Mouse (Mus musculus) brain, embryonic 14.5 days (tissue): ENCODE measurements at regions not wholly inside any gene's neighbourhood (a gene's known extent, or its start where the extent isn't known, plus 50 kb on each side); places are given as distances from the start of the nearest gene placed in this dataset.

Experiments used
- DNase-seq: peaks from one replicate; pipeline ENCODE4 v3.0.0-alpha.2; 2011; ENCODE audit warnings: low read depth
- CTCF ChIP-seq: fragments of 200-500 bp; IDR thresholded peaks from 2 replicates; pipeline ENCODE4 v1.5.1; 2012; ENCODE audit warnings: inconsistent platforms, mild to moderate bottlenecking, moderate library complexity, borderline replicate concordance; ENCODE audit not compliant: insufficient read depth, insufficient read length; ENCODE audit errors: extremely low read depth
- POLR2A ChIP-seq: fragments of 200-500 bp; IDR thresholded peaks from 2 replicates; pipeline ENCODE4 v1.6.1; 2012; ENCODE audit warnings: mild to moderate bottlenecking, inconsistent platforms, borderline replicate concordance; ENCODE audit not compliant: poor library complexity, insufficient read depth, insufficient read length, severe bottlenecking; ENCODE audit errors: extremely low read depth

DNA sequence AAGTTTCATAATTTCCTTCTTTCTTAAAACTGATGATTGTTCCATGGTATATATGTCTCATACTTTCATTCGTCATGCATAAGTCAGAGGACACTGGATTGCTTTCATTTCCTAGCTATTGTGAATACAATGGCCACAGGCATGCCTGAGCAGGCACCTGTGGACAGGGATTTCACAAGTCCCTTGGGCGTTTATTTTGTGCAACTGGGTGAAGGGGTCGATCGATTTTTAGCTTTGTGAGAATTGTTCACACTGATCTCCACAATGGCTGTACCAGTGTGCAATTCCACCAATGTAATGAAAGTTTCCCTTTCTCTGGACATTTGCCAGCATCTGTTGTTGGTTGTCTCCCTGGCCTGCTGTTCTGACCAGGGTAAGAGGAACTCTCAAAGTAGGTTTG, 405.2 kb upstream of the Hs6st1 start:
- no peak for DNase-seq
- TF ChIP-seq POLR2A (no peak), CTCF (no peak)

DNA sequence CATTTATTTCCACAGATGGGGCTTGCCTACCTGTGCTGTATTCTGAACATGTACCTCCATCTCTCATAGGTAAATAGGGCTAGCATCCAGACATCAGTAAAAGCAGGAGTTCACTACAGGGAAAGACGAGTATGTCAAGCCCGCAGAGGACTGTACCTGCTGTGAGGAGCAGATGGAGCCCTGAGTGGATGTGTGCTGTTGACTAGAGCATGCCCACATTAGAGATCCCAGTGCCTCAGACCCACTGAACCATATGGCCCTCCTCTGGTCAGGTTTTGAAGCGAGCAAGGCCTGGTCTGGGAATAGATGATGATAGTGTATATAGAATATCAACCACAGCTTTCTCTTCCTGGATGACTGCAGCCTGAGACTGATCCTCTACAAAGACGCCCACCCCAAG, 394.7 kb upstream of the Hs6st1 start:
- DNase-seq: no peak
- TF ChIP-seq POLR2A: no peak

GRCm38 (mm10) chr1:35673992-35674391, 394.2 kb upstream of the Hs6st1 start:
- DNase-seq: no peak
- TF ChIP-seq POLR2A (no peak), CTCF (no peak)

DNA sequence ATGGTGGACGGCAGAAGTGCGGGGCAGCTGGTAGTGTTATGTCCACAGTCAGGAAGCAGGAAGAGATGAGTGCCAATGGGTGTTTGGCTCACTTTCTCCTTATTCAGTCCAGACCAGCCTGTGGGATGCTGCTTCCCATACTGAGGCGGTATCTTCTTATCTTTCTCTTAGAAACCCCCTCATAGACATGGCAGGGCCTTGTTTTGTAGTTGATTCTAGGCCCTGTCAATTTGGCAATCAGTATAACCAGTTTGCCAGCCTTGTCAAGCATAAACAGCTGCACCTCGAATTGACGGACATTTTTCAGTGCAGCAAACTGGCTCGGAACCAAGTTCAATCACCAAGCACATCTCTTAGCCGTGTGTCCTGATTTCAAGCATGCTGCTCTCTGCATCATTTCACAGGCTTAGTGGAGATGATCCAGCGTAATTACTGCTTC, 385.7 kb upstream of the Hs6st1 start:
- peak; percentile 83 for DNase-seq
- TF ChIP-seq CTCF (no peak), POLR2A (no peak)

DNA sequence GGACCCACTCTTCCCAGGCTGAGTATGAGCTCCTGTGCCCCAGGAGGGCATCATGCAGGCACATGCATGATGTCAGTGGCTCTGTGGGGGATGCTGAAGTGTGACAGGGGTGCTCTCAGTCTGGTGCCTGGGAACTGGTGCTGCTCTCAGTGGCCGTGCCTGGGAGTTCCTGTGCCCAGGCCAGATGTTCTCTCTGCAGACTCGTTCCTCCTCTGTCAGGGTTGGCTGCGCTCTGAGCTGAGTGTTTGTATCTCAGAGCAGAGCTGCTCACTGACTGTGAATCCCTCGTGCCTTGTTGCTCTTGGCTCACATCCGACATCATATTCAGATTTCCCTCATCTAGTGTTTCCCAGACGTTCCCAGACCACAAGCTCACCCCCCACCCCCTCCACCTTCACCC, 382.5 kb upstream of the Hs6st1 start:
- DNase-seq: peak; percentile 37
- no peak for TF ChIP-seq CTCF
- TF ChIP-seq POLR2A: no peak

DNA sequence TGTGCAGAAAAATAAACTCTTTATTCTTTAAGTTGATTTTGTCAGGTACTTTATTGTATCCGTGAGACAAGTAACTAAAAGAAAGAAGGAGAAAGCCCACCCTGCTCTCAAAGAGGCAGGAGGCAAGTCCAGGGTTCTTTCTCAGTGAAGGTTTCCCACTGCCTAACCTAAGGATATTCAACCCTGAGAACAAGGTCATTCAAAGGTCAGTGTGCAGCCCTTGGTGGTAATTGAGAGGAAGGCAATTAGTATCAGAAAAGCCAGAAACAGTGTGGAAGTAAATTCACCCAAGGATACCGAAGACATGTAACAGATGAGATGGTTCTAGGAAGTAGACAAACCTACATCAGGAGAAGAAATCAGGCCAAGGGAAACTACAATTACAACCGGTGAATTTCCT, 373.9 kb upstream of the Hs6st1 start:
- TF ChIP-seq CTCF (no peak), POLR2A (no peak)
- DNase-seq: peak; percentile 34

DNA sequence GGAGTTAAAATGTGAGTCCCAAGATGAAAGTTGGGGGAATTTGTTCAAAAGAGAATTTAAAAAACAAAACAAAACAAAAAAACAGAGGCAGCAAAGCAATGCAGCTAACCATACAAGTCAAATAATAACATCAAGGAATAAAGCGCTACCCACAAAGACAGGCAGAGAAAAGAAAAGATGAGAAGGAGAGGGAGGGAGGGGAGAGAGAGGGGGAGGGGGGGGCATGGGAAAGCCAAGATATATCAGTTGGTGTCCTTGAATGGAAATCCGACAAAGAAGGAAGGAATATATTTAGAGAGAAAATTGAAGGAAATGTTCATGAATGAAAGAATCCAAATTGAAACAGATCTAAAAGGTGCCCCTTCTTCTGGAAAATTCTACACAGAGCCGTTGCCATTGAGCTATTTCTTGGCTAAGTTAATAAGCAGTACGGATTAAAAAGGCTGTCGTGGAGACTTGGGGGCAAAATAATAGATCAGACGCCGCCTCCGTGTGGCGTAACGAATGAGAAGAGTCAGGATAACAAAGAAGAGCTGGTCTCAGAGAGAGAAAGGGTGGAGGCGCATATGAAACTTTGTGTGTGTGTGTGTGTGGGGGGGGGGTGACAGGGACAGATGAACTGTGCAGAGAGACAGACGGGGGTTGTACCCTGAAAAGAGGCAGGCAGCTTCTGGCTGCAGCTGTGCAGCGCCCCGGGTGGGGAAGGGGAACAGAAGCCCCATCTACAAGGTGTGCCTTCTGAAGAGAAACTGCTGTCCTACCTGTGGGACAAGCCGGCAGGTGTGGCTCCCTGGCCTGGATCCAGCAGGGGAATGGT, 373.2 kb upstream of the Hs6st1 start:
- TF ChIP-seq CTCF (no peak), POLR2A (no peak)
- DNase-seq: peak; percentile 91

DNA sequence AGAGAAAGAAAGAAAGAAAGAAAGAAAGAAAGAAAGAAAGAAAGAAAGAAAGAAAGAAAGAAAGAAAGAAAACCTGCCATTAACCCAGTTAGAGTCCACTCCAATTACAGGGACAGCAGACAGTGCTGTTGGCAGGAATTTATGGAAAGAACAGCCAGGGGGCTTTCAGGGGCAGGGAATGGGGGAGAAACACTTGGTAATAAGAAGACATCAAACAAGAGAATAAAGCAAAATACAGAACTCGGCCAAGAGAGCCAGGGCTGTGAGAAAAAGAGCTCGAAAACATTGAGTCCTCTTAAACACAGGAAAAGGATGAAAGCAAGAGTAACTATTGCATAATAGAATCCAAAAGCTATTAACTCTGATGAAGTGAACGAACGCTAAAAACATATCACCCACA, 371.0 kb upstream of the Hs6st1 start:
- DNase-seq: peak; percentile 86
- TF ChIP-seq CTCF (no peak), POLR2A (no peak)

- DNase-seq: peak; percentile 77
- TF ChIP-seq CTCF: no peak
- no peak for TF ChIP-seq POLR2A
These were observed 370.2 kb upstream of the Hs6st1 start for GRCm38 (mm10) chr1:35697834-35698500.

DNA sequence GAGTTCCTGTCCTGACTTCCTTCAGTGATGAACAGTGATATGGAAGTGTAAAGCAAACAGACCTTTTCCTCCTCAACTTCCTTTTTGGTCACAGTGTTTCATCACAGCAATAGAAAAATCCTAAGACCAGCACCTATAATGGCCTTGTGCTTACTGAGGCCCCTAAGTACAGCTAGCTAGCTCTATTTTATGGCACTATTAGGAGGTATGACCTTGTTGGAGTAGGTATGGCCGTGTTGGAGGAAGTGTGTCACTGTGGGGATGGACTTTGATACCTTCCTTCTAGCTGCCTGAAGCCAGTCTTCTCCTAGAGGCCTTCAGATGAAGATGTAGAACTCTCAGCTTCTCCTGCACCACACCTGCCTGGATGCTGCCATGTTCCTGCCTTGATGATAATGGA, 365.6 kb upstream of the Hs6st1 start:
- DNase-seq: no peak
- TF ChIP-seq CTCF (no peak), POLR2A (no peak)

GRCm38 (mm10) chr1:35706336-35706735, 361.9 kb upstream of the Hs6st1 start:
- no peak for TF ChIP-seq CTCF
- TF ChIP-seq POLR2A: no peak
- DNase-seq: no peak

- TF ChIP-seq POLR2A (no peak), CTCF (no peak)
- DNase-seq: no peak
These were observed 359.9 kb upstream of the Hs6st1 start for GRCm38 (mm10) chr1:35708176-35708788.

DNA sequence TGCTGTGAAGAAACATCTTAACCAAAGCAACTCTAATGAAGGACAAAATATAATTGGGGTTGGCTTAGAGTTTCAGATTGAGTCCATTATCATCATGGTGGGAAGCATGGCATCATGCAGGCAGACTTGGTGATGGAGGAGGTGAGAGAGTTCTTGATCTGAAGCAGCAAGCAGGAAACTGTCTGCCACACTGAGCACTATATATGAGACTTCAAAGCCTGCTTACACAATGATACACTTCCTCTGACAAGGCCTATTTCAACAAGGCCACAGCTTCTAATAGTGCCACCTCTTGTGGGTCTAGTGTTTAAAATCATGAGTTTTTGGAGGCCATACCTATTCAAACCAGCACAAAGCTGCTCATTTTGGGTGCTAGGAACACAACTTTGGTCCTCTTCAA, 359.0 kb upstream of the Hs6st1 start:
- no peak for DNase-seq
- TF ChIP-seq CTCF (no peak), POLR2A (no peak)
